Mouse (Mus musculus) monocyte, adult 2 months (primary cell): ENCODE measurements around the gene Ctsk.
A peak's percentile ranks its signal among the peaks of the same experiment; 100 is the strongest.

Experiments
- DNase-seq, 2 experiments: peaks; one replicate each; pipeline ENCODE4 v3.0.0; 2022; ENCODE audit warnings: low spot score in 2 of 2, low read depth in 1 of 2

Gene Ctsk

DNA sequence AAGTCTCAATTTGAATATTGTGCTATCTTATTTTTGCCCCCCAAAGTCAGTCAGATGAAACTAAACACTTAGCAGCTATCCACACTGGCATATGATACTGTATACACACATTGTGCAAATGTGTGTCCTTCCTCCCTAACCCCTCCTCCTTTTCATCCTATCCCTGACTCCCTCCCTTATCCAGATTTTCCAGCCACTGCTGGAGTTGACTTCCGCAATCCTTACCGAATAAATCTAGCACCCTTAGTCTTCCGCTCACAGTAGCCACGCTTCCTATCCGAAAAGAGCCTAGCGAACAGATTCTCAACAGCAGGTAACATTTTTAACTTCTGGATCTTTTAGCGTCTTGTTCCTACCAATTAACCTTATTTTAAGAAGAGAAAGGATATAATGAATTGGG lies at the start of gene Ctsk:
TSS of gene Ctsk (plus strand) at position 233 of the 400 bp plus-strand sequence.
- no peak for DNase-seq

DNA sequence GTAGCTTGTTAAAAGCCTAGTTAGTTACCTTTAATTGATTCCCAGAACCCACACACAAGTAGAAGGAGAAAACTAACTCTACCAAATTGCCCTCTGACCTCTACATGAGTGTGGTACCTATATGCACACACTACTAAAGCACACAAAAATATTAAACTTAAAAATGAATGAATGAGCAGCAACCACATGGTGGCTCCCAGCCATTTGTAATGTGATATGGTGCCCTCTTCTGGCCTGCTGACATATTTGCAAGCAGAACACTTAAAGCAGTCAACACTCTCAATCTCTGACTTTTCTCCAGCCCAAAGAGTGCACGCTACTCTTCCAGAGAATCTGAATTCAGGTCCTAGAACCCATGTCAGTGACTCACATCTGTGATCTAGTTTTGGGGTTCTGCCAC lies 48.6 kb upstream of the Ctsk start:
- DNase-seq = peak in 1 of 2 experiments; percentile 24

DNA sequence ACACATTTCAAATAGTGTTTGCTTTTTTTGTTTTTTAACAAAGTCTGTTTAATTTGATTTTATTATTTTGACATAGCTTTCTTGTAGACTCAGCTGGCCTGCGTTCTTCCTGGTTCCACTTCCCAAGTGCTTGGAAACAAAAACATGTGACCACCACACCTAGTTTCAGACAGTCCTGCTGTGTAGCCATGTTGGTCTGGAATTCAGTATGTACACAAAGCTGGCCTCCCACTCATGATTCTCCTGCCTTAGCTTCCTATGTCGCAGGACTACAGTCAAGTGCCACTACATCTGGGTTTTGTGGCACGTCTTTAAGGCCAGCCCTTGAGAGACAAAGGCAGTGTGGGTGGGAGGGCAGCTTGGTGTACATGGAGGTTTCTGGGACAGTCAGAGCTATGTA lies 48.1 kb upstream of the Ctsk start:
- DNase-seq = no peak

DNA sequence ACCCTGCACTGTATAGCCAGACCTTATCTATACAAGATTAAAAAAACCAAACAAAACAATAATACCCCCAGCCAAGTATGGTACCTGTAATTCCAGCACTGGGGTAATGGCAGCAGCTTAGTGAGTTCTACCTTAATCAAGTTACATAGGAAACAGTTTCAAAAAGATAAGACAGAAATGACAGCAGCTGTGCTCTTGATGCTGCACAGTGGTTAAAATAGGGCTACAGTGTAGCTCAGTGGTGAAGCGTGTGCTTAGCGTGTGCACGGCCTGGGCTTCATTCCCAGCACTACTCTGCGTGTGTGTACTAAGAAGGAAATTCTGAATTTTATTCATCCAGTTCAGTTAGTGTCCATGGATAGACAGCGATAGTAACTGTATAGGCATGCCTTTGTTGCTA lies 42.7 kb upstream of the Ctsk start:
- DNase-seq = no peak

DNA sequence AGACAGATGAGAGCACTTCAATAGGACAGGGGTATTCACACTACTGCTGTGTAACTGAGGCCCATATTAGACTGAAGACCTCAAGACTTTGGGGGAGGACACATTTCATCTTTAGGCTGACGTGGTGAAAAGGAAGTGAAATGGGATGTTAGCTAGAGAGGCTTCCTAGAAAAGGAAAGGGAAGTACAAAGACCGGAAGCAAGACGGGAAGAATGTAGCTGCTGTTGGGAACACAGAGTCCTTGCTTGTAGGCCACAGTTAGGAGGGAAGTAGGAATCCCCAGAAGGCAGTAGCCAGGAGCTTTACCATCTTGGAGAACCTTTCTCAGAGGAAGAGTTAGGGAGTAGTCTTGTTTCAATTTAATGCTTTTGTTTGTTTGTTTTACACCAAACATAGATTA lies 41.3 kb upstream of the Ctsk start:
- DNase-seq = no peak

DNA sequence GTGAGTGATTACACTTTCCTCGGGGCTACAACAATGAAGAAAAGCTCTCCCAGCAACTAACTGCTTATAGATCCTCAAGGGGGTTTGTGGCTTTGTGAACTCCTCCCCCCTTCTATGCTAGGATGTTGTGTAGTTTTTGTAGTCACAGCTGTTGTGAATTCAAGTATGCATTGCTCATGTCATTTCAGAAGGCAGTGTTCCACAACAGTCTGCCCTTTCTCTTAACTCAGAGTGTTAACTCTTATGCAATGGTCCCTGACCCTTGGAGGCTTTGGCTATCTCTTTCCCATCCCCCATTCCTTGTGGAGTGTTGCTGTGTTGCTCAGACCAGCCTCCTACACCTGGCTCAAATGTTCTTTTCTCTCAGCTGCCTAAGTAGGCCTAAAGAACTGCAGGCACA lies 39.7 kb upstream of the Ctsk start:
- no peak for DNase-seq

DNA sequence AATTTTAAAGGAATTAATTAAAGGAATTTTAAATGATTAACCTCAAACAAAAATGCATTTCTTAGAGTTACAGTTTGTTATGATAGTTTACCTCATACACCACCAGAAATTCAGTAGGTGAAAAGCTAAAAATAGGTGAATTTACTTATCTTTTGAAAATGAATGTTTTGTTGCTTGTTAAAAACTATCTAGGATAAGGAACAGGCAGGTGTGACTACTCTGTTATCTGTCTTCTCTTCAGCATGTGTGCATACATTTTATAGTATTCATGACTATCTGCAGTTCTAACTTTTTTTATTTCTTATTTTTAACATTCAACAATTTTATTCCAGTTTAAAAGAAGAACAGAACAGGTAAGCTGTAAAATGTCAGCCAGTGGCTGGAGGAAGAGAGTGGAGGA lies 35.2 kb upstream of the Ctsk start:
- DNase-seq = no peak

DNA sequence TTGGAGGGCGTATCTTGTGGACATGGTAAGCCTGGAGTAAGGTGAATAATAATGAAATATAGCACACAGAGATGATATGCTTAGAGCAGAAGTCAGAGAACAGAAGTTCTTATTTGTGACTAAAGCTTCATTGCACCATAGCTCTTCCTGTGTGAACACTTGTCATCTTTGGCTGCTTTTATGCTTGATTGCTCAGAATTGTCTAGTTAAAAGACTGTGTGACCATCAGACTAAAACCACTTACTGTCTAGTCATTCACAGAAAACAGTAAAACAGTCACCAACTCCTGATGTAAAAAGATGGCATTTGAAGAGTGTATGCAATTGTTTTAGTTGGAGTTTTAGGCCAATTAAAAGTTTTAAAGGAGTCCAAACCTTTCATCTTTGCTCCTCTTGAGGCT lies 20.1 kb upstream of the Ctsk start:
- no peak for DNase-seq

DNA sequence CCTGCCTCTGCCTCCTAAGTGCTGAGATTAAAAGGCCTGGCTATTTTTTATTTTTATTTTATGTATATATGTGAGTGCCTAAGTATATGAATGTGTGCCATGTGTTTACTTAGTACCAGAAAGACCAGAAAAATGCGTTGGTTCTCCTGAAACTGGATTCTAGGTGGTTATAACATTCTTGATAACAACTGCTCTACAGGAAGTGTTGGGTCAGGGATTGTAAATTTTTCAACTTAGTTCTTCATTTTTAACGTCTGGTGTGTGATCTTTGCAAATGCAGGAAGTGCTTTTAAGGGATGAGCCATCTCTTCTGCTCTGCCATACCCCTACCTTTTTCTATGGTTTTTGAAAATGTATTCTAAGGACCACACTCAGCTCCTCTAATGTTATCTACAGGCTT lies 12.6 kb upstream of the Ctsk start:
- DNase-seq = no peak

DNA sequence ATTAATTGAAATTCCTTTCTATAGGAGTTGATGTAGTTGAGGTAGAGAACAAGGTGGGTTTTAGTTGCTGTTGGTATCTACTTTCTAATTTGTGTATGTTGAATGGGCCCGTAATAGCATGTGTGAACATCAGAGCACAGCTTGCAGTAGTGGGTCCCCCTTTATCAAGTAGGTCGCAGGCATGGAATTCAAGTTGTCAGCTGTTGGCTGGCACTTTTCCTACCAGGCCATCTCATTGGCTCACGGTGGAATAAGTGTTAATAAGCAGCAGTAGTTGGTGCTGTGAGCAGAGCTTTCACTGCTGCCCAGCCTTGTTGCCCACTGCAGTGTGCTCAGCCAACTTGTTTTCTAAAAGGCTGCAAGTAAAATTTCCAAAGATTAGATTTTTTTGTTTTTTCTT lies 10.4 kb upstream of the Ctsk start:
- DNase-seq = no peak

DNA sequence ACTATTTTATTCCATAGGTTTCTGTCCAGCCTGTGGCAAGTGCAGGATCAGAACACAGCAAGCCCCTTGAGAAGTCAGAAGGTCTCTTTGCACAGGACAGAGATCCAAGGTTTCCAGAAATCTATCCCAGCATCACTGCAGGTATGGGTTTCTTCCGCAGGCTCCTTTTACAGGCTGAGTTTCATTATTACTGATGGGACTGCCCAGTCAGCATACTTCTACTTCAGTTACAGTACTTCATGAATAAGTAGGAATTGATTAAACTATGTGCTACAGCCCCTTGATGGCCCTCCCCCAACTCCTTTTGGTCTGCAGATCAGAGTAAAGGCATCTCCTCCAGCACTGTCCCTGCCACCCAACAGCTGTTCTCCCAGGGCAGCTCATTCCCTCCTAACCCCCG lies 8.8 kb upstream of the Ctsk start:
- DNase-seq = no peak

DNA sequence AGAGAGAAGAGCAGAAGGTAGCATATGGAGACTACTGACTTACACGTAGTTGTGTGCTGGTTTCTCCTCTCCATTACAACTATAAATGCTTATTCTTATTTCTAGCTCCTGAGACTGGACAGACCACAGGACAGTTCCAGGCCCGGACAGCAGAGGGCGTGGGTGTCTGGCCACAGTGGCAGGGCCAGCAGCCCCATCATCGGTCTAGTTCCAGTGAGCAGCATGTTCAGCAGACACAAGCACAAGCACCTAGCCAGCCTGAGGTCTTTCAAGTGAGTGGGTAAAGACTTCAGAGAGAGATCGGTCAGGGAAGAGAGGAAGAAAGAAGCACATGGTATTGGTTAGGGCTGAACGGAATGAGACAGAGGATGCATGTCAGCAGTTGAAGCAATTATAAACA lies 4.7 kb upstream of the Ctsk start:
- peak in 1 of 2 experiments; percentile 61 for DNase-seq

DNA sequence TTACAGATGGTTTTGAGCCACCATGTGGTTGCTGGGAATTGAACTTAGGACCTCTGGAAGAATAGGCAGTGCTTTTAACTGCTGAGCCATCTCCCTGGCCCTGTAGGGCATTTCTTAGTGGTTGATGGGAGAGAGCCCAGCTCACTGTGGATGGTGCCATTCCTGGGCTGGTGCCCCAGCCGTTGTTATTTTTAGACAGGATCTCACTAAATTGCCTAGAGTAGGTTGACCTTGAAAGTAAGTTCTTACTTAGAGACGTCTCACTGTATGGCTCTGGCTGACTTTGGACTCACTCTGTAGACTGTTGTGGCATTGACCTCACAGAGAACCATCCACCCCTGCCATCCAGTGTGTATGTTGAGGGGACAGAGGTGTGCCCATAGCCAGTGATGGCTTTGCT lies 827 bp upstream of the Ctsk start:
- DNase-seq = no peak

DNA sequence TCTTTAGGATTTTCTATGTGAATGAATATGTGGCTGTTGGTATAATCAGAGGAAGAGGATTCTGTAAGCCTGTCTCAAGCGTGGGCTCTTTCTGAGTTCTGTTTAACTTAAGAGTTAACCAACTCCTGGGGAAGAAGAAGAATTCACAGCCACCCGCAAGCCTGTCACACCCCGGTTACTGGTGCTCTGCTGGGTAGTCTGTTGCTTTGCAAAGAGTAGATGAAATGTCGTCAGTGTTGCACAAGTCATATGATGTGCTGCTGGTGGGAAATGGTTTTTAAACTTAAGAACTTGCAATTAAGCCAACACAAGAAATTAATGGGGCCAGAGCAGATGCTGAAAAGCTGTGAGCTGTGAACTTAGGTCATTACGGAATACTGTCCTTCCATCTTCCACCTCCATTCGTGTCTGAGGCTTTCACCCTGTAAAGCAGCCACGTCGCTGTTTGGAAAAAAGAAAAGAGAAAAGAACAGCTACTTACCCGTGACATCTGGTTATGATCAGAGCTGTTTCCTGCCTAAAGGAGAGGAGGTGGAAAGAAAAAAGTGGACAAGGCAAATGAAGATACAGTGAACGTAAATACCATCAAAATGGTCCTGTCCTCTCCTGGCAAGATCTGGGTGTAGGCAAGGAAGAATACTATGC lies 562 bp downstream of the Ctsk start:
- DNase-seq = no peak

DNA sequence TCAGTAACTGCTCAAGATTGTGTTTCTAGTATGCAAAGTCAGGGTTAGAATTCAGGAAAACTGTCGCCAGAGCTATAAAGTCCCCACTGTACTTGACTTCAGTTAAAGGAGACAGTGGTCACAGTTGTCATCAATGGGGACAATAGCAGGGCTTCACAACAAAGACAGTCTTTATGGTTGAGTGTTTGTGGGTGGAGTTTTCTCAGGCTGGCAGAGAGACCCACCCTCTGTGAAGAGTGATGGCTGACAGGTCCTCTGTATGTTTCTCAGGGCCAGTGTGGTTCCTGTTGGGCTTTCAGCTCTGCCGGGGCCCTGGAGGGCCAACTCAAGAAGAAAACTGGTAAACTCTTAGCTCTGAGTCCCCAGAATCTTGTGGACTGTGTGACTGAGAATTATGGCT lies 3.3 kb downstream of the Ctsk start:
- no peak for DNase-seq

DNA sequence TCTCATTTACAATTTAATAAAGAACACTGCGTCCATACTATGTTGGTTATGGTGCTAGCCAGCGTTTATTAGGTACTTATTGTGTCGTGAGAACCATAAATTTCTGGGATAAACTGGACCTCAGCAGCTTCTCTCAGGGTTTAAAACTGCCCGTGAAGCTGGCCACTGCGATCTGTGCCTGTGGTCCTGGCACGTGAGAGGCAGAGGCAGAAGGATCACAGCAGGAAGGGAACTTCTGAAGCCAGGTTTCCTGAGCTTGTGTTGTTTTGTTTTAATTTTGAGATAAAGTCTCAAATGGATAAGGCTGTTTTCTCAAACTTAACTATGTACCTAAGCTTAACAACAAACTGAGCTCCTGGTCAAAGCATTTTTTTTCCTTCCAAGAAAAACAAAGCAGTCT lies 10.3 kb downstream of the Ctsk start:
- DNase-seq = no peak

DNA sequence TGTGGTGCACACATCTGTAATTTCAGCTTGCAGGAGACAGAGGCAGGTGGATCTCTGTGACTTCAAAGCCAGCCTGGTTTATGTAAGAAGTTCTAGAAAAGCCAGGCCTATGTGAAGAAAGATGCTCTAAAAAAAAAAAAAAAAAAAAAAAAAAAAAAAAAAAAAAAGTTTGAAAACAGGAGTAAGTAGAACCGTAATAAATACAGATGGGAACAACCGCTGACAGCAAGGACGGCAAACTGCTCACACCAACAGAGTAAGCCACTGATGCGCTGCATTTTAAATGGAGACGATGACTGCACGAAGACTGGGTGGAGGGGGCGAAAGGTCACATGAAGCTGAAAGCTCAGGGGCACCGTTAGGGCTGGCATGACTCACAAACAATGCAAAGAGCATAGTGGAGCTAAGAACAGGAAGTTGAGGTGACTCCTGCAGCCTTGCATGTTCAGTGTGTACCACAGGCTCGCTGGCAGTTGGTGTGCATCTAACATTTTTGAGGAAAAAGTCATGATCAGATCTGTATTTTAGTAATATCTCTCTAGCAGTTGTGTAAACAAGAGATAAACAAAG lies 12.6 kb downstream of the Ctsk start:
- DNase-seq = peak in 1 of 2 experiments; percentile 53

DNA sequence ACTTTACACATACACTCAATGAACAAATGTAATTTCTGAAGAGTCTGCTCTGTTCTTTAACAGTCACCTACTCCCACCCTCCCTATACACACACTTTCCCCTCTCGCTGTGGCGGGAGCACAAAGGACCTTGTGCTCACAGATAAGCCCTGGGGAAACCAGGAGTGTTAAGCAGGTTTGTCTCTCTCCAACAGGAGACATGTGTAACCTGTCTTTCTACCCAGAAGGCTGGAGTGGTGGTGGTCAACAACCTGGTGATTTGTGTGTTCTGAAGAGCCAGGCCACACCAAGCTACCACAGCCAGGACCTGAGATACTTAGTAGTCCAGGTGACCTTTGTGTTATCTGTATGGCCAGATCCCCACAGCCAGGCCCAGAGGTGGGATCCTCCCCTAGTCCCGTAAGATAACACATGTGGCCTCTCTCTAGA lies 17.6 kb downstream of the Ctsk start:
- DNase-seq = no peak

DNA sequence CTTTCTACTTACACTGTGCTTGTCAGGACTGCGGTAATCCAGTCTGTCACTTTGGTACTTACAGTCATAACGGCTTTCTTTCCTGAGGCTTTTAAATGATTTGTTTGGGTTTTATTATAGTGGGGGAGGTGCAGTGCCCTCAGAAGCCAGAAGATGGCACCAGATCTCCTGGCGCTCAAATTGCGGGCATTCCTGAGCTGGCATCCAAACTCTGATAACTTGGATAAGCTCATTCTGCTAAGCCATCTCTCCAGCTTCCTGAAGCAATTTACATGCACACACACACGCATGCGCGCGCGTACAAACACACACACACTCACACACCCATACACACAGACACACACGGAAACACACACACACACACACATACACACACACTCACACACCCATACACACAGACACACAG lies 18.4 kb downstream of the Ctsk start:
- peak in 1 of 2 experiments; percentile 34 for DNase-seq

DNA sequence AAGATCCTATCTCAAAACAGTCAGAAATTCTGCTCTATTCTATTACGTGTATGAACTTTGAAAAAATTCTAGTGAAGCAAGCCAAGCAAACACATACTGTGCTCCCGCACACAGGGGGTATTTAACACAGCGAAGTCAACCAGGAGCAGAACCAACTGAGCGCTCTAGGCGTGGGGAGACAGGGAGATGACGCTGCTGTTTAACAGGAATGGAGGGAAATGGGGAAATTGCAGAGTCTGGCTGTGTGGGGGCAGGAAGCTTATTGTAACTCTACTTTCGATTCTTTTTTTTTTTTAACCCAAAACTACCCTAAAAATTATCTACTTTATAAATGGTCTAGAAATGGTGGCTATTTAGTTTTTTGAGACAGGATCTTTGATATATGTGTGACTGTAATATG lies 19.8 kb downstream of the Ctsk start:
- peak in 1 of 2 experiments; percentile 28 for DNase-seq

DNA sequence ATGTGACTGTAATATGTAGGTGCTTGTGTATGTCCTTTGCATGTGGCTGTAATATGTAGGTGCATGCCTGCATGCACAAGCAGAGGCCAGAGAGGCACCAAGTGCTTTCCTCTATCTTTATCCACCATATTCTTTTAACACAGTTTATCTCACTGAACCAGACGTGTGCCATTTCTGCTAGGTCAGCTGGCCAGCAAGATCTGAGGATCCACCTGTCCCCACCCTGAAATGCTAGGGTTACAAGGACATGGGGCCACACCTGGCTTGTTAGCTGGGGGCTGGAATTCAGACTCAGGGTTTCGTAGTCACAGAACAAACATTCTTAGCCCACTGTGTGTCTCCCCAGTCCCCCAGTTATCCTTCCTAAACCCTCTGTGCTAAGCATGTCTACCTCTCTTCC lies 20.3 kb downstream of the Ctsk start:
- DNase-seq = no peak

DNA sequence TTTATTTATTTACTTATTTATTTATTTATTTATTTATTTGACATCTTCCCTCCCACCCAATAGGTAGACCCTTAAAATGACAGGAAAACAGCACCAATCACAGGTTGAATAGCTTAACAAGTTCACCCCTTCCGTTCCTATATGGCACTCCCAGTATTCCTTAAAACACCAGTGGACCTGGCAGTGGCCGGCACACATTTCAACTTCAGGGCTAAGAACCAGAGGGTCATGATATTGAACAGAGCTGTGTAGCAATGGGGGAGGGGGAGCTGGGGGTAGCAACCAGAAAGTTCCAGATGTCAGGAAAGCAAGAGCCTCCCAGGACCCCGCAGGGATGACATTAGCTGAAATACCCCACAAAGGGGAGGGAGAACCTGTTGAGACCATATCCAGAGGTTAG lies 21.0 kb downstream of the Ctsk start:
- DNase-seq = no peak

DNA sequence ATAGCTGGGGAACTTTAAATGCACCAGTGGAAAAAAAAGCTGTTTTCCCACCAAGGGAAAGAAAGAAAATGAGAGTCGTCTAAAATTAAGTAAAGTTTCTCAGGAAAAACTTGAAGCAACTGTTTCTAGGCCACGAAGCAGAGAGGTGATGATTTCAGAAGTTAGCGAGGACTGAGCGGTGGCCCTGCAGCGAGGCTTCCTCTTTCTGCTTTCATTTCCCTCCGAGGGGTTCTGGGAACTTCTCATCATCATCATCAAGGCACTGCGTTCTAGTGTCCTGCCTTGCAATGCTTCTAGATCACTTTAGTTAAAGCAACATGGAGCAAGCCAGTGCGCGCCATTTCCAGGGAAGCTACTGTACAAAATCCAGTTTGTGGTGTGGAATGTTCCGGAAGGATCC lies 22.1 kb downstream of the Ctsk start:
- peak; percentile 56 for DNase-seq
